Mouse (Mus musculus) erythroblast, embryonic 14.5 days (primary cell): ENCODE measurements around the gene Ybx2.

Source experiments
- GATA1 ChIP-seq: IDR thresholded peaks from 2 replicates; pipeline ENCODE4 v1.6.1; 2012; ENCODE audit warnings: low read length, inconsistent platforms, mixed read lengths
- TAL1 ChIP-seq: IDR thresholded peaks from 3 replicates; pipeline ENCODE4 v1.6.1; 2012; ENCODE audit warnings: low read length, inconsistent platforms, mixed read lengths

- TF ChIP-seq GATA1 (no peak), TAL1 (no peak)
Measured at GRCm38 (mm10) chr11:69899870-69900269, 35.7 kb upstream of the Ybx2 start.
